Mouse (Mus musculus) embryo, embryonic 10 days (tissue): Measurements from ENCODE around the gene Eci1.
"Not testable (repeated sequence)": the region's sequence is repeated elsewhere in the genome, so short reads cannot be mapped to it uniquely, and the experiment has no call there.

ENCODE experiments used
- DNase-seq: peaks from one replicate; pipeline ENCODE4 v3.0.0-alpha.2; 2015; ENCODE audit warnings: low spot score

Gene Eci1

GRCm38 (mm10) chr17:24440377-24440776 lies 13.9 kb downstream of the Eci1 start:
- no peak for DNase-seq

- peak; percentile 21 for DNase-seq
Measured at GRCm38 (mm10) chr17:24441148-24441547, 14.7 kb downstream of the Eci1 start.

DNA sequence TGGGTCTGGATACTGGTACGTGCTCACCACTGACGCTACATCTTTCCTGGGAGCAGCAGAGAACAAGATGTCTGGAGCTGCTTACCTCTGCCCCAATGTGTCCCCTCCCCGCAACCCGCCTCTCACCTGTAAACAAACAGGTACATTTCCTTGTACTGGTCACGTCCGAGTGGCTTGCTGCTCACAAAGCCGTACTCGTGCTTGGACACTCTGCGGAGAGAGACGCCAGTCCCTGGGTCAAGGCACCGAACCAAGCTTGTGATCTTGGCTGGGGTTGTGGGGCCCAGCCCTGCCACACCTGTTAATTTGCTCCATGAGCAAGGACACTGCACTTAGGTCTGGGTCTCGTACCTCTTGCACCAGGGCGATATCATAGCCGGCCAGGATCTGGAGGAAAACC lies 15.7 kb downstream of the Eci1 start:
- DNase-seq = no peak

GRCm38 (mm10) chr17:24442632-24443155 lies 16.3 kb downstream of the Eci1 start, which contains the start of gene Dnase1l2:
Gene Dnase1l2, minus strand, starts transcription at chr17:24443105.
- DNase-seq = no peak

- no peak for DNase-seq
Measured at GRCm38 (mm10) chr17:24443409-24443808, 17.0 kb downstream of the Eci1 start.

- DNase-seq = no peak
Measured at GRCm38 (mm10) chr17:24446590-24446989, 20.1 kb downstream of the Eci1 start.

GRCm38 (mm10) chr17:24449507-24449906 lies 23.1 kb downstream of the Eci1 start:
- no peak for DNase-seq

- no peak for DNase-seq
Measured at GRCm38 (mm10) chr17:24451220-24451619, 24.8 kb downstream of the Eci1 start.

GRCm38 (mm10) chr17:24453372-24453771 lies 26.9 kb downstream of the Eci1 start:
- DNase-seq = no peak

- no peak for DNase-seq
Measured at GRCm38 (mm10) chr17:24454218-24454755, 27.8 kb downstream of the Eci1 start.

DNA sequence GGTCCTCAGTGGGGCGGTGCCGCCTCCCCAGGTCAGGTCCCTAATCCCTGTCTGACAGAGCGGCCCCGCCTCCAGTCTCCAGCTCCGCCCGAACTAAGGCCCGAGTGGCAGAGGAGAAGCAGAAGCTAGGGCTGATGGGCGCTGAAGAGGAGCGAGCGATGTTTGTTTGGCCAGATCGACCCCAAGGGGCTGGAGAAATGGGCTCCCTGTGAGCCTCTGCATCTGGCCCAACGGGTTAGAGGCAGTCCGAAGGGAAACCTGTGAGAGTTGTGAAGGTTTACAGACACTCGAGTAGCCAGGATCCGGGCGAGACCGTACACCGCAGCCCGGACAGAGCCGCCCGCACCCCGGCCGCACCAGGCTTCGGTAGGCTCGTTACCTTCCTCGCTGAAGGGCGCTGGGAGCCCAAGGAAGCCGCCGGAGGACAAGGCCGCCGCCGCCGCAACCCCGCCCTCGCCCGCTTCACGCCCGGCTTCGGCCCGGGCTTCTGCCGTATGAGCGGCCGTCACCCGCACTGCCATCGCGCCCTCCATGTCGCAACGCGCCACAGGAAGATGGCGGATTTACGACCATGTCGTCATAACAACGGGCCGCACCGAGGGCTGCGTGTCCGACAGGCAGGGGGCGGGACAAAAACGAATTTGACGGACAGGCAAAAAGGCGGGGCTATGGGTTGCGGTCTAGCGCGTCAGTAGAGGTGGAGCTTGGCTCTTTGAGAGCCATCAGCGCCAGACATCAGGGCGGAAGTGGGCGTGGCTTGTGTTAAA lies 28.5 kb downstream of the Eci1 start:
- peak; percentile 100 for DNase-seq

GRCm38 (mm10) chr17:24455523-24456206 lies 29.2 kb downstream of the Eci1 start:
- DNase-seq = not testable (repeated sequence)

GRCm38 (mm10) chr17:24461580-24461979 lies 35.1 kb downstream of the Eci1 start:
- peak; percentile 55 for DNase-seq

- no peak for DNase-seq
Measured at GRCm38 (mm10) chr17:24462932-24463331, 36.5 kb downstream of the Eci1 start.

- no peak for DNase-seq
Measured at GRCm38 (mm10) chr17:24463374-24464133, 37.1 kb downstream of the Eci1 start.

GRCm38 (mm10) chr17:24468636-24469246 lies 42.3 kb downstream of the Eci1 start:
- DNase-seq = no peak

DNA sequence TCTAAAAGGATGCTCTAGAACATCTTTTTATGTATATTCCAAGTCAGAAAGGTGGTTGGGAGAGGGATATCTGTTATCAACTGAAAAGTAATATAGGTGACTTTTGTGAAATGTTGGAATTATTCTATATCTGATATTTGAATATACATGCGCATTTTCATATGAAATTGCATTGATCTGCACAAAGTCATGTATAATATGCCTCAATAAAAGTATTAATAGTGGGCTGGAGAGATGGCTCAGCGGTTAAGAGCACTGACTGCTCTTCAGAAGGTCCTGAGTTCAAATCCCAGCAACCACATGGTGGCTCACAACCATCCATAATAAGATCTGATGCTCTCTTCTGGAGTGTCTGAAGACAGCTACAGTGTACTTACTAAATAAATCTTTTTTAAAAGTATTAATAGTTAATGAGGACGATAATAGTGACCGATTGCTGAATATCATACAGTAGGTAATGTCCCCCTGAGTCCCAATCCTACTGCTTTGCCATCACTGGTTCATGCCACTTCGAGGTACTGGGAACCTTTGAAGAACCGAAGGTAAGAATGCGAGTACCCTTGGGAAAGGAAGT lies 43.0 kb downstream of the Eci1 start:
- no peak for DNase-seq

GRCm38 (mm10) chr17:24469910-24470602 lies 43.6 kb downstream of the Eci1 start, which contains the start of the genes E4f1 and Pgp:
Gene E4f1, minus strand, starts transcription at chr17:24470313.
Gene Pgp, plus strand, starts transcription at chr17:24470392.
- peak; percentile 99 for DNase-seq

DNA sequence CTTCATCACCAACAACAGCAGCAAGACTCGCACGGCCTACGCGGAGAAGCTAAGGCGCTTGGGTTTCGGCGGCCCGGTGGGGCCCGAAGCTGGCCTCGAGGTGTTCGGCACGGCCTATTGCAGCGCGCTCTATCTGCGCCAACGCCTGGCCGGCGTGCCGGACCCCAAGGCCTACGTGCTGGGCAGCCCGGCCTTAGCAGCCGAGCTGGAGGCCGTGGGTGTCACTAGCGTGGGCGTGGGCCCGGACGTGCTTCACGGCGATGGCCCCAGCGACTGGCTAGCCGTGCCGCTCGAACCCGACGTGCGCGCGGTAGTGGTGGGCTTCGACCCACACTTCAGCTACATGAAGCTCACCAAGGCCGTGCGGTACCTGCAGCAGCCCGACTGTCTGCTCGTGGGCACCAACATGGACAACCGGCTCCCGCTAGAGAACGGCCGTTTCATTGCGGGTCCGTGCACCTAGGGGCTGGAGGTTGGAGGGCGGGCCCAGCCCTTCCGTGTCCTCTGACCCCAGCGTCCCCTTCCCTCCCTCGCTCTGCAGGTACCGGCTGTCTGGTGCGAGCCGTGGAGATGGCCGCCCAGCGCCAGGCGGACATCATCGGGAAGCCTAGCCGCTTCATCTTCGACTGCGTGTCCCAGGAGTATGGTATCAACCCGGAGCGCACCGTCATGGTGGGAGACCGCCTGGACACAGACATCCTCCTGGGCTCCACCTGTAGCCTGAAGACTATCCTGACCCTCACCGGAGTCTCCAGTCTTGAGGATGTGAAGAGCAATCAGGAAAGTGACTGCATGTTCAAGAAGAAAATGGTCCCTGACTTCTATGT lies 44.5 kb downstream of the Eci1 start:
- DNase-seq = peak; percentile 35

GRCm38 (mm10) chr17:24472512-24472911 lies 46.1 kb downstream of the Eci1 start:
- DNase-seq = no peak
